Mouse (Mus musculus): ENCODE results near the gene Josd2.

DNA sequence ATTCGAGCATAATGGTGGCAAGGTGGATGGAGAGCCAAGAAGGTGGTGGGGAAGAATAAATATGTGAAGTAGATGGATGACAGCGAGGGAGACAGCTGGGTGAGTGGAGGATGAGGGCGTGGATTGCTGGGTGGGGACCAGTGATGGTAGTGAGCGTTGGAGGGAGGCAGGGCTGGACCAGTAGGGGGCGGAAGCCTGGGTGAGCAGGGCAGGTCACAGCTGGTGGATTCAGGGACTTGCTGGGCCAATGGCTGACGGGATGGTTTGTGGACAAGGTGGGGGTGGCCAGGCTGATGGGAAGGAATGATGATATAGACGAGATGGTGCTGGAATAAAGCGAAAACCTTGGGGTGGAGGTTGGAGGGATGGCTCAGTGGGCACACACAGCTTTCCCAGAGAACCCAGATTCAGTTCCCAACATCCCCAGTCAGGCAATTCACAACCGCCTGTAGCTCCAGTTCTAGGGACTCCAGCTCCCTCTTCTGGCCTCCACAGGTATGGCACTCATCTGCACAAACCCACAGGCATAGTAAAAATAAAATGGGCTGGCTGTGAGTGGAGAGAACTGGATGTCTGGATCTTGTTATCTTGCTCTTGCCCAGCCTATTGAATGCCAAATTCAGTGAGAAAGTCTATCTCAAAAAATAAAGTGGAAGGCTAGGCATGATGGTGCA lies 51.6 kb downstream of the Josd2 start:
- TF ChIP-seq CTCF (IDR thresholded peaks at IDR 0.05; ENCODE audit: low read depth, low read length), result no peak
- TF ChIP-seq GATA1 (IDR thresholded peaks at IDR 0.05; ENCODE audit: borderline replicate concordance, low read length), result no peak
- TF ChIP-seq GATA2 (IDR thresholded peaks at IDR 0.05; ENCODE audit: borderline replicate concordance, low read depth, low read length), result no peak
- TF ChIP-seq TAL1 (conservative IDR thresholded peaks at IDR 0.05; ENCODE audit: low read depth, low read length), result no peak
- TF ChIP-seq POLR2AphosphoS5 (IDR thresholded peaks at IDR 0.05; ENCODE audit: insufficient replicate concordance, low read depth, low read length), result no peak

Measured in G1E (cell line).